Mouse (Mus musculus) MEL (cell line): ENCODE data around the gene Klhl30. TPM values are rescaled to one million over a fixed set of nuclear protein-coding genes. Genes with fewer than 3 reads are reported as not detected.

Experiments used
- DNase-seq: peaks from one replicate; pipeline ENCODE4 v3.0.0; 2011; ENCODE audit warnings: low read depth, low spot score
- H3K27ac ChIP-seq: 2 replicates; pipeline ENCODE4 v1.5.1; 2012; ENCODE audit warnings: low read depth, mild to moderate bottlenecking, control low read depth, low read length, moderate library complexity; ENCODE audit not compliant: control insufficient read depth
- H3K27me3 ChIP-seq, 2 experiments: fragments of 150-350 bp in 1 of 2; sonication (generic) in 1 of 2; 2 replicates each; pipeline ENCODE4 v1.6.1; 2012; ENCODE audit warnings: low read length in 2 of 2, mild to moderate bottlenecking in 2 of 2, improper control_type of control experiment in 1 of 2, moderate library complexity in 1 of 2; ENCODE audit not compliant: insufficient read depth in 2 of 2, control insufficient read depth in 1 of 2
- H3K36me3 ChIP-seq, 2 experiments: 2 replicates each; pipeline ENCODE4 v1.6.1; 2012 to 2014; ENCODE audit warnings: low read length in 2 of 2, improper control_type of control experiment in 1 of 2, inconsistent platforms in 1 of 2, mild to moderate bottlenecking in 1 of 2; ENCODE audit not compliant: insufficient read depth in 2 of 2, control insufficient read depth in 1 of 2
- H3K4me1 ChIP-seq, 2 experiments: fragments of 150-350 bp in 1 of 2; sonication (generic) in 1 of 2; 2 replicates each; pipeline ENCODE4 v1.6.1; 2012; ENCODE audit warnings: low read length in 2 of 2, improper control_type of control experiment in 1 of 2, mild to moderate bottlenecking in 1 of 2; ENCODE audit not compliant: insufficient read depth in 2 of 2, control insufficient read depth in 1 of 2
- H3K4me3 ChIP-seq, 2 experiments: fragments of 150-350 bp in 1 of 2; sonication (generic) in 1 of 2; 2 replicates each; pipeline ENCODE4 v1.5.1; 2012; ENCODE audit warnings: low read depth in 2 of 2, low read length in 2 of 2, mild to moderate bottlenecking in 2 of 2, moderate library complexity in 2 of 2, control low read depth in 1 of 2, improper control_type of control experiment in 1 of 2; ENCODE audit not compliant: control insufficient read depth in 1 of 2, insufficient read depth in 1 of 2
- H3K79me2 ChIP-seq: 2 replicates; pipeline ENCODE4 v1.6.1; 2012; ENCODE audit warnings: mild to moderate bottlenecking, low read length, moderate library complexity; ENCODE audit not compliant: control insufficient read depth, poor library complexity, insufficient read depth
- H3K9ac ChIP-seq: 2 replicates; pipeline ENCODE4 v1.6.1; 2012; ENCODE audit warnings: low read depth, mild to moderate bottlenecking, control low read depth, low read length, moderate library complexity; ENCODE audit not compliant: control insufficient read depth, poor library complexity, severe bottlenecking
- H3K9me3 ChIP-seq: fragments of 150-350 bp; sonication (generic); replicated peaks from 2 replicates; pipeline ENCODE4 v1.6.1; 2012; ENCODE audit warnings: mild to moderate bottlenecking, low read length, improper control_type of control experiment, moderate library complexity; ENCODE audit not compliant: insufficient read depth
- CHD2 ChIP-seq: IDR thresholded peaks from 2 replicates; pipeline ENCODE4 v1.6.1; 2011; ENCODE audit warnings: low read length, improper control_type of control experiment
- CTCF ChIP-seq, 3 experiments: IDR thresholded peaks in 2 of 3; conservative IDR thresholded peaks in 1 of 3; 2 replicates each; pipeline ENCODE4 v1.5.1; 2011 to 2012; ENCODE audit warnings: low read length in 3 of 3, low read depth in 2 of 3, mild to moderate bottlenecking in 2 of 3, improper control_type of control experiment in 1 of 3, inconsistent platforms in 1 of 3, mixed read lengths in 1 of 3, moderate library complexity in 1 of 3; ENCODE audit not compliant: control insufficient read depth in 1 of 3, insufficient read depth in 1 of 3, poor library complexity in 1 of 3, severe bottlenecking in 1 of 3
- ETS1 ChIP-seq: IDR thresholded peaks from 2 replicates; pipeline ENCODE4 v1.6.1; 2012; ENCODE audit warnings: low read depth, mild to moderate bottlenecking, inconsistent platforms, low read length, improper control_type of control experiment, moderate library complexity
- GABPA ChIP-seq: IDR thresholded peaks from 2 replicates; pipeline ENCODE4 v1.6.1; 2012; ENCODE audit warnings: low read depth, mild to moderate bottlenecking, inconsistent platforms, low read length, improper control_type of control experiment, moderate library complexity
- HCFC1 ChIP-seq: IDR thresholded peaks from 2 replicates; pipeline ENCODE4 v1.6.1; 2012; ENCODE audit warnings: low read depth, mild to moderate bottlenecking, inconsistent platforms, low read length, improper control_type of control experiment, moderate library complexity
- KAT2A ChIP-seq: conservative IDR thresholded peaks from 2 replicates; pipeline ENCODE4 v1.6.1; 2012; ENCODE audit warnings: low read depth, low read length, improper control_type of control experiment, inconsistent platforms
- MAX ChIP-seq: IDR thresholded peaks from 2 replicates; pipeline ENCODE4 v1.6.1; 2011; ENCODE audit warnings: low read length, improper control_type of control experiment
- MAZ ChIP-seq: IDR thresholded peaks from 2 replicates; pipeline ENCODE4 v1.6.1; 2012; ENCODE audit warnings: low read depth, mild to moderate bottlenecking, inconsistent platforms, low read length, improper control_type of control experiment
- MYB ChIP-seq: IDR thresholded peaks from 2 replicates; pipeline ENCODE4 v1.6.1; 2011; ENCODE audit warnings: mild to moderate bottlenecking, low read depth, low read length, improper control_type of control experiment
- NELFE ChIP-seq: IDR thresholded peaks from 2 replicates; pipeline ENCODE4 v1.6.1; 2011; ENCODE audit warnings: low read depth, low read length, improper control_type of control experiment
- NRF1 ChIP-seq: IDR thresholded peaks from 2 replicates; pipeline ENCODE4 v1.6.1; 2014; ENCODE audit warnings: low read depth, mild to moderate bottlenecking, inconsistent platforms, low read length, improper control_type of control experiment, moderate library complexity; ENCODE audit not compliant: poor library complexity, insufficient read depth, severe bottlenecking
- POLR2A ChIP-seq, 2 experiments: IDR thresholded peaks; 2 replicates each; pipeline ENCODE4 v1.6.1; 2011 to 2012; ENCODE audit warnings: low read length in 2 of 2, mild to moderate bottlenecking in 2 of 2, control low read depth in 1 of 2, improper control_type of control experiment in 1 of 2, low read depth in 1 of 2, moderate library complexity in 1 of 2; ENCODE audit not compliant: control insufficient read depth in 1 of 2, insufficient read depth in 1 of 2, poor library complexity in 1 of 2
- POLR2AphosphoS2 ChIP-seq: IDR thresholded peaks from 2 replicates; pipeline ENCODE4 v1.6.1; 2011; ENCODE audit warnings: low read length, improper control_type of control experiment
- POLR2AphosphoS5 ChIP-seq: IDR thresholded peaks from 2 replicates; pipeline ENCODE4 v1.6.1; 2012; ENCODE audit warnings: low read depth, borderline replicate concordance, mild to moderate bottlenecking, inconsistent platforms, low read length, moderate library complexity, mixed read lengths
- SIN3A ChIP-seq: IDR thresholded peaks from 2 replicates; pipeline ENCODE4 v1.6.1; 2012; ENCODE audit warnings: low read length, improper control_type of control experiment, inconsistent platforms
- SMC3 ChIP-seq: IDR thresholded peaks from 2 replicates; pipeline ENCODE4 v1.6.1; 2011; ENCODE audit warnings: low read depth, low read length, improper control_type of control experiment
- TAL1 ChIP-seq: IDR thresholded peaks from 2 replicates; pipeline ENCODE4 v1.6.1; 2012; ENCODE audit warnings: mild to moderate bottlenecking, inconsistent platforms, low read length, moderate library complexity, mixed read lengths
- TBP ChIP-seq: IDR thresholded peaks from 2 replicates; pipeline ENCODE4 v1.8.0; 2011; ENCODE audit warnings: low read depth, low read length, improper control_type of control experiment
- TCF12 ChIP-seq: IDR thresholded peaks from 2 replicates; pipeline ENCODE4 v1.6.1; 2014; ENCODE audit warnings: low read depth, mild to moderate bottlenecking, inconsistent platforms, low read length, improper control_type of control experiment, moderate library complexity
- UBTF ChIP-seq: IDR thresholded peaks from 2 replicates; pipeline ENCODE4 v1.6.1; 2012; ENCODE audit warnings: low read depth, mild to moderate bottlenecking, inconsistent platforms, low read length, improper control_type of control experiment, moderate library complexity, borderline replicate concordance; ENCODE audit not compliant: insufficient read depth
- ZKSCAN1 ChIP-seq: IDR thresholded peaks from 2 replicates; pipeline ENCODE4 v1.6.1; 2012; ENCODE audit warnings: low read depth, mild to moderate bottlenecking, inconsistent platforms, low read length, improper control_type of control experiment, moderate library complexity
- ZMIZ1 ChIP-seq: IDR thresholded peaks from 2 replicates; pipeline ENCODE4 v1.6.1; 2012; ENCODE audit warnings: low read depth, mild to moderate bottlenecking, inconsistent platforms, low read length, improper control_type of control experiment, moderate library complexity
- ZNF384 ChIP-seq: IDR thresholded peaks from 2 replicates; pipeline ENCODE4 v1.6.1; 2012; ENCODE audit warnings: low read depth, mild to moderate bottlenecking, inconsistent platforms, low read length, improper control_type of control experiment
- polyA plus RNA-seq, 2 experiments: library from polyadenylated mRNA; stranded (reverse) in 1 of 2; unstranded in 1 of 2; fragments of >175 nt in 1 of 2; fragments of >200 nt in 1 of 2; gene quantifications; 2 replicates each; pipeline versions ENCODE4 v1.2.1 to v1.2.4; 2012; ENCODE audit warnings: low replicate concordance in 2 of 2, low read depth in 1 of 2; ENCODE audit not compliant: insufficient read length in 2 of 2, insufficient read depth in 1 of 2, missing spikeins in 1 of 2
- total RNA-seq: library from RNA; depleted of rRNA; stranded (reverse); fragments of 300-350 nt; gene quantifications from 2 replicates; pipeline ENCODE4 v1.2.3, GENCODE M21; 2012; rRNA removed

Gene Klhl30
- total RNA-seq: not detected in 2 replicates
- not detected for polyA plus RNA-seq

GRCm38 (mm10) chr1:91350841-91351240 lies at the start of gene Klhl30:
Gene Klhl30, plus strand, starts transcription at chr1:91351016.
- H3K27me3 ChIP-seq: no peaks in the 10 kb centered on the region; a peak in 1 of 4 replicates
- H3K9ac ChIP-seq: no peak within 1 kb of the TSS
- no peaks in the 10 kb centered on the region for H3K79me2 ChIP-seq
- no peak within 1 kb of the TSS for H3K4me3 ChIP-seq
- H3K27ac ChIP-seq: no peak within 1 kb of the TSS
- H3K36me3 ChIP-seq: no peaks in the 10 kb centered on the region
- no peak for DNase-seq
- no peaks in the 10 kb centered on the region for H3K9me3 ChIP-seq
- no peaks in the 10 kb centered on the region for H3K4me1 ChIP-seq
- no peak for TF ChIP-seq POLR2AphosphoS2
- TF ChIP-seq CTCF (IDR thresholded peaks at IDR 0.05 in 2 of 3, conservative IDR thresholded peaks at IDR 0.05 in 1 of 3; ENCODE audit: control insufficient read depth in 1 of 3, insufficient read depth in 1 of 3, low read depth in 2 of 3, low read length in 3 of 3, poor library complexity in 1 of 3, severe bottlenecking in 1 of 3): no peak
- no peak for TF ChIP-seq NRF1
- no peak for TF ChIP-seq NELFE
- no peak for TF ChIP-seq TCF12
- TF ChIP-seq TAL1: no peak
- no peak for TF ChIP-seq SIN3A
- no peak for TF ChIP-seq MAX
- TF ChIP-seq CHD2: no peak

- peaks cover 11% of the 10 kb centered on the region for H3K79me2 ChIP-seq
- DNase-seq: no peak
- no peak overlapping the region for H3K9ac ChIP-seq
- H3K4me3 ChIP-seq: no peak overlapping the region
- H3K27me3 ChIP-seq: no peaks in the 10 kb centered on the region
- H3K9me3 ChIP-seq: no peaks in the 10 kb centered on the region
- peaks cover 4% of the 10 kb centered on the region in 2 experiments; a peak in 3 of 4 replicates for H3K4me1 ChIP-seq
- TF ChIP-seq ETS1 (no peak), GABPA (no peak), NELFE (no peak), MYB (no peak), POLR2AphosphoS5 (no peak), SMC3 (no peak), ZNF384 (no peak), TBP (no peak), ZKSCAN1 (no peak), HCFC1 (no peak), POLR2A (IDR thresholded peaks at IDR 0.05; ENCODE audit: control insufficient read depth in 1 of 2, insufficient read depth in 1 of 2, low read depth in 1 of 2, low read length in 2 of 2, poor library complexity in 1 of 2) (no peak), KAT2A (no peak), ZMIZ1 (no peak), CHD2 (no peak), UBTF (no peak), MAZ (no peak)
- TF ChIP-seq, all 39 proteins: peak for 0
- Histone ChIP-seq H3K36me3 (peaks cover 0 to 8% of the 10 kb centered on the region in 2 experiments), H3K27ac (no peak overlapping the region)
Measured at GRCm38 (mm10) chr1:91301206-91301920, 49.5 kb upstream of the Klhl30 start.
